Mouse (Mus musculus) MEL (cell line): ENCODE data around the gene Cdca4. TPM values are rescaled to one million over a fixed set of nuclear protein-coding genes. Genes with fewer than 3 reads are reported as not detected.
A peak's percentile ranks its signal among the peaks of the same experiment; 100 is the strongest.

Source experiments
- DNase-seq: peaks from one replicate; pipeline ENCODE4 v3.0.0; 2011; ENCODE audit warnings: low read depth, low spot score
- H3K27ac ChIP-seq: 2 replicates; pipeline ENCODE4 v1.5.1; 2012; ENCODE audit warnings: low read depth, mild to moderate bottlenecking, control low read depth, low read length, moderate library complexity; ENCODE audit not compliant: control insufficient read depth
- H3K27me3 ChIP-seq, 2 experiments: fragments of 150-350 bp in 1 of 2; sonication (generic) in 1 of 2; 2 replicates each; pipeline ENCODE4 v1.6.1; 2012; ENCODE audit warnings: low read length in 2 of 2, mild to moderate bottlenecking in 2 of 2, improper control_type of control experiment in 1 of 2, moderate library complexity in 1 of 2; ENCODE audit not compliant: insufficient read depth in 2 of 2, control insufficient read depth in 1 of 2
- H3K36me3 ChIP-seq, 2 experiments: 2 replicates each; pipeline ENCODE4 v1.6.1; 2012 to 2014; ENCODE audit warnings: low read length in 2 of 2, improper control_type of control experiment in 1 of 2, inconsistent platforms in 1 of 2, mild to moderate bottlenecking in 1 of 2; ENCODE audit not compliant: insufficient read depth in 2 of 2, control insufficient read depth in 1 of 2
- H3K4me1 ChIP-seq, 2 experiments: fragments of 150-350 bp in 1 of 2; sonication (generic) in 1 of 2; 2 replicates each; pipeline ENCODE4 v1.6.1; 2012; ENCODE audit warnings: low read length in 2 of 2, improper control_type of control experiment in 1 of 2, mild to moderate bottlenecking in 1 of 2; ENCODE audit not compliant: insufficient read depth in 2 of 2, control insufficient read depth in 1 of 2
- H3K4me3 ChIP-seq, 2 experiments: fragments of 150-350 bp in 1 of 2; sonication (generic) in 1 of 2; 2 replicates each; pipeline ENCODE4 v1.5.1; 2012; ENCODE audit warnings: low read depth in 2 of 2, low read length in 2 of 2, mild to moderate bottlenecking in 2 of 2, moderate library complexity in 2 of 2, control low read depth in 1 of 2, improper control_type of control experiment in 1 of 2; ENCODE audit not compliant: control insufficient read depth in 1 of 2, insufficient read depth in 1 of 2
- H3K79me2 ChIP-seq: 2 replicates; pipeline ENCODE4 v1.6.1; 2012; ENCODE audit warnings: mild to moderate bottlenecking, low read length, moderate library complexity; ENCODE audit not compliant: control insufficient read depth, poor library complexity, insufficient read depth
- H3K9ac ChIP-seq: 2 replicates; pipeline ENCODE4 v1.6.1; 2012; ENCODE audit warnings: low read depth, mild to moderate bottlenecking, control low read depth, low read length, moderate library complexity; ENCODE audit not compliant: control insufficient read depth, poor library complexity, severe bottlenecking
- H3K9me3 ChIP-seq: fragments of 150-350 bp; sonication (generic); replicated peaks from 2 replicates; pipeline ENCODE4 v1.6.1; 2012; ENCODE audit warnings: mild to moderate bottlenecking, low read length, improper control_type of control experiment, moderate library complexity; ENCODE audit not compliant: insufficient read depth
- CHD1 ChIP-seq: IDR thresholded peaks from 2 replicates; pipeline ENCODE4 v1.6.1; 2012; ENCODE audit warnings: low read depth, mild to moderate bottlenecking, inconsistent platforms, low read length, improper control_type of control experiment
- CHD2 ChIP-seq: IDR thresholded peaks from 2 replicates; pipeline ENCODE4 v1.6.1; 2011; ENCODE audit warnings: low read length, improper control_type of control experiment
- E2F4 ChIP-seq: IDR thresholded peaks from 2 replicates; pipeline ENCODE4 v1.6.1; 2011; ENCODE audit warnings: low read depth, low read length, improper control_type of control experiment, borderline replicate concordance
- ELF1 ChIP-seq: IDR thresholded peaks from 2 replicates; pipeline ENCODE4 v1.6.1; 2014; ENCODE audit warnings: low read depth, mild to moderate bottlenecking, inconsistent platforms, low read length, improper control_type of control experiment, moderate library complexity
- GATA1 ChIP-seq: IDR thresholded peaks from 2 replicates; pipeline ENCODE4 v1.6.1; 2011; ENCODE audit warnings: low read depth, low read length, improper control_type of control experiment
- HCFC1 ChIP-seq: IDR thresholded peaks from 2 replicates; pipeline ENCODE4 v1.6.1; 2012; ENCODE audit warnings: low read depth, mild to moderate bottlenecking, inconsistent platforms, low read length, improper control_type of control experiment, moderate library complexity
- JUND ChIP-seq: IDR thresholded peaks from 2 replicates; pipeline ENCODE4 v1.6.1; 2011; ENCODE audit warnings: low read depth, mild to moderate bottlenecking, improper control_type of control experiment, low read length
- KAT2A ChIP-seq: conservative IDR thresholded peaks from 2 replicates; pipeline ENCODE4 v1.6.1; 2012; ENCODE audit warnings: low read depth, low read length, improper control_type of control experiment, inconsistent platforms
- MAZ ChIP-seq: IDR thresholded peaks from 2 replicates; pipeline ENCODE4 v1.6.1; 2012; ENCODE audit warnings: low read depth, mild to moderate bottlenecking, inconsistent platforms, low read length, improper control_type of control experiment
- MYB ChIP-seq: IDR thresholded peaks from 2 replicates; pipeline ENCODE4 v1.6.1; 2011; ENCODE audit warnings: mild to moderate bottlenecking, low read depth, low read length, improper control_type of control experiment
- NRF1 ChIP-seq: IDR thresholded peaks from 2 replicates; pipeline ENCODE4 v1.6.1; 2014; ENCODE audit warnings: low read depth, mild to moderate bottlenecking, inconsistent platforms, low read length, improper control_type of control experiment, moderate library complexity; ENCODE audit not compliant: poor library complexity, insufficient read depth, severe bottlenecking
- POLR2AphosphoS2 ChIP-seq: IDR thresholded peaks from 2 replicates; pipeline ENCODE4 v1.6.1; 2011; ENCODE audit warnings: low read length, improper control_type of control experiment
- POLR2AphosphoS5 ChIP-seq: IDR thresholded peaks from 2 replicates; pipeline ENCODE4 v1.6.1; 2012; ENCODE audit warnings: low read depth, borderline replicate concordance, mild to moderate bottlenecking, inconsistent platforms, low read length, moderate library complexity, mixed read lengths
- RCOR1 ChIP-seq: IDR thresholded peaks from 2 replicates; pipeline ENCODE4 v1.6.1; 2012; ENCODE audit warnings: low read depth, mild to moderate bottlenecking, inconsistent platforms, low read length, improper control_type of control experiment
- SMC3 ChIP-seq: IDR thresholded peaks from 2 replicates; pipeline ENCODE4 v1.6.1; 2011; ENCODE audit warnings: low read depth, low read length, improper control_type of control experiment
- TBP ChIP-seq: IDR thresholded peaks from 2 replicates; pipeline ENCODE4 v1.8.0; 2011; ENCODE audit warnings: low read depth, low read length, improper control_type of control experiment
- TCF12 ChIP-seq: IDR thresholded peaks from 2 replicates; pipeline ENCODE4 v1.6.1; 2014; ENCODE audit warnings: low read depth, mild to moderate bottlenecking, inconsistent platforms, low read length, improper control_type of control experiment, moderate library complexity
- ZKSCAN1 ChIP-seq: IDR thresholded peaks from 2 replicates; pipeline ENCODE4 v1.6.1; 2012; ENCODE audit warnings: low read depth, mild to moderate bottlenecking, inconsistent platforms, low read length, improper control_type of control experiment, moderate library complexity
- ZMIZ1 ChIP-seq: IDR thresholded peaks from 2 replicates; pipeline ENCODE4 v1.6.1; 2012; ENCODE audit warnings: low read depth, mild to moderate bottlenecking, inconsistent platforms, low read length, improper control_type of control experiment, moderate library complexity
- ZNF384 ChIP-seq: IDR thresholded peaks from 2 replicates; pipeline ENCODE4 v1.6.1; 2012; ENCODE audit warnings: low read depth, mild to moderate bottlenecking, inconsistent platforms, low read length, improper control_type of control experiment
- polyA plus RNA-seq, 2 experiments: library from polyadenylated mRNA; stranded (reverse) in 1 of 2; unstranded in 1 of 2; fragments of >175 nt in 1 of 2; fragments of >200 nt in 1 of 2; gene quantifications; 2 replicates each; pipeline versions ENCODE4 v1.2.1 to v1.2.4; 2012; ENCODE audit warnings: low replicate concordance in 2 of 2, low read depth in 1 of 2; ENCODE audit not compliant: insufficient read length in 2 of 2, insufficient read depth in 1 of 2, missing spikeins in 1 of 2
- total RNA-seq: library from RNA; depleted of rRNA; stranded (reverse); fragments of 300-350 nt; gene quantifications from 2 replicates; pipeline ENCODE4 v1.2.3, GENCODE M21; 2012

Gene Cdca4
- total and polyA plus RNA-seq, 3 experiments = 274 to 279 TPM; not detected in 1

DNA sequence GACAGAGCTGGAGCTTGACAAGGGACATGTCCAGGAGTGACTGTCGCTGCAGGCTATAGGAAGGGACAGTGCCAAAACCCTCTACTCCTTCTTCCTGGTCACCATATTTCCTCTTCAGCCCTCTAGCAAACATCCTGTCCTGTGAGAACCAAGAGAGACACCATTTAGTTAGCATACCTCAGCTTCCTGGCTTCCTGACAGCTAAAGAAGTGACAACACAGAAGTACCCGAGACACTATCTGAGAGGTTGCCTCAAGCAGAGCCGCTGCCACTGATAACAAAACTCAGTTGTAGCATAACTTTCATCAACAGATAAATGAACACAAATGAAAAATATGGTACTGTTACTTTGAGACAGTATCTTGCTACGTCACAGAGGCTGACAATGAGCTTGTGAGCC is 7.2 kb downstream of the Cdca4 start:
- Histone ChIP-seq H3K9me3 (no peaks in the 10 kb centered on the region), H3K79me2 (peaks cover 64% of the 10 kb centered on the region), H3K27me3 (no peaks in the 10 kb centered on the region), H3K4me3 (no peak overlapping the region), H3K36me3 (peaks cover 51 to 58% of the 10 kb centered on the region in 2 experiments), H3K9ac (no peak overlapping the region), H3K4me1 (peaks cover 21 to 36% of the 10 kb centered on the region in 2 experiments), H3K27ac (no peak overlapping the region)
- 0 out of 2 replicates have a peak, but pooled peaks have one; percentile 13 for TF ChIP-seq POLR2AphosphoS5
- TF ChIP-seq MYB = no peak
- DNase-seq = peak; percentile 61

- Histone ChIP-seq H3K9me3 (no peaks in the 10 kb centered on the region), H3K79me2 (peaks cover 57% of the 10 kb centered on the region), H3K4me3 (no peak overlapping the region), H3K27me3 (no peaks in the 10 kb centered on the region), H3K4me1 (peaks cover 20 to 29% of the 10 kb centered on the region in 2 experiments), H3K9ac (no peak overlapping the region), H3K27ac (no peak overlapping the region), H3K36me3 (peaks cover 44 to 53% of the 10 kb centered on the region in 2 experiments)
- no peak for DNase-seq
- TF ChIP-seq CHD1 = no peak
- TF ChIP-seq POLR2AphosphoS2 = no peak
Measured at GRCm38 (mm10) chr12:112821216-112821615, 8.0 kb downstream of the Cdca4 start.

GRCm38 (mm10) chr12:112820401-112820999 is 8.7 kb downstream of the Cdca4 start:
- H3K27me3 ChIP-seq = no peaks in the 10 kb centered on the region
- H3K9ac ChIP-seq = no peak overlapping the region
- no peak for TF ChIP-seq ELF1
- TF ChIP-seq NRF1 = no peak
- no peak for TF ChIP-seq SMC3
- TF ChIP-seq E2F4 = no peak
- no peak for TF ChIP-seq CHD1
- TF ChIP-seq RCOR1 = no peak
- no peak for TF ChIP-seq TBP
- no peak for TF ChIP-seq ZMIZ1
- no peak for TF ChIP-seq ZNF384
- no peak for TF ChIP-seq TCF12
- no peak for TF ChIP-seq MAZ
- TF ChIP-seq ZKSCAN1 = no peak
- TF ChIP-seq GATA1 = no peak
- no peak for TF ChIP-seq CHD2
- no peak for TF ChIP-seq JUND
- no peak for TF ChIP-seq HCFC1
- no peak for TF ChIP-seq KAT2A
- no peak overlapping the region for H3K27ac ChIP-seq
- no peaks in the 10 kb centered on the region for H3K9me3 ChIP-seq
- peaks cover 36 to 46% of the 10 kb centered on the region in 2 experiments for H3K36me3 ChIP-seq
- peaks cover 50% of the 10 kb centered on the region for H3K79me2 ChIP-seq
- H3K4me3 ChIP-seq = no peak overlapping the region
- peaks cover 20 to 23% of the 10 kb centered on the region in 2 experiments for H3K4me1 ChIP-seq
- peak; percentile 28 for DNase-seq
